Mouse (Mus musculus): ENCODE results near the gene Dmxl2.

Dmxl2 gene

DNA sequence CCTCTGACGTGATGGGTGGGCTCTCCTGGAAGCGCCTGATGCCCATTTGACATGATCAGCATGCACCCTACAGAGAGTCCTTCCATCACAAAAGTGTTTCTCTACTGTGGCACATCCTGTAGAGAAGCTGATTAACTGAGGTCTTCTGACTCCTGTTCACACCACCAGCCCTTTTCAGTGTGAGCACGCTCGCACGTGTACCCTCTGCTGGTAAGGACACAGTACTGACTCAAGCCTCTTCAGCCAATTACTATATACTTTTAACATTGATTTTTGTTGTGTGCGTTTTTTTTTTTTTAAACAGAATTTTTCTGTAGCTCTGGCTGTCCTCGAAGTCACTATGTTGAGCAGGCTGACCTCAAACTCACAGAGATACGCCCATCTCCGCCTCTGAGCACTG, 185.1 kb downstream of the Dmxl2 start:
- in situ Hi-C loops (cut with MboI, MseI): no loop called here
